Mouse (Mus musculus): Measurements from ENCODE around the gene Furin. TPM values are rescaled to one million over a fixed set of nuclear protein-coding genes. Genes with fewer than 3 reads are reported as not detected.

Gene Furin
- polyA plus RNA-seq, 1 experiment from 2014 or later: 3.9 TPM

- no peak overlapping the region for H3K4me2 ChIP-seq (ENCODE audit: low read length)
- H3K27ac ChIP-seq (ENCODE audit: low read length): no peak overlapping the region
- no peak overlapping the region for H3K4me3 ChIP-seq (ENCODE audit: low read depth, low read length)
- H3K36me3 ChIP-seq (ENCODE audit: control insufficient read depth, insufficient read depth, low read length): no peaks in the 10 kb centered on the region
- no peaks in the 10 kb centered on the region for H3K9me3 ChIP-seq (replicated peaks; ENCODE audit: control insufficient read depth, low read length, poor library complexity, severe bottlenecking)
- WGBS: 80% methylated on average over 9 of the region's 9 CpGs
- H3K27me3 ChIP-seq (ENCODE audit: control insufficient read depth, insufficient read depth, low read depth, low read length): peaks cover 3% of the 10 kb centered on the region; the same call in 1 of the 2 replicates
- ATAC-seq: no peak
- H3K4me1 ChIP-seq (ENCODE audit: control insufficient read depth, insufficient read depth, low read length): peaks cover 2% of the 10 kb centered on the region; the same call in 1 of the 2 replicates
- H3K9ac ChIP-seq (ENCODE audit: low read depth, low read length): no peak overlapping the region
Measured at GRCm38 (mm10) chr7:80407712-80408111, 2.5 kb upstream of the Furin start.

GRCm38 (mm10) chr7:80406186-80406585 lies 950 bp upstream of the Furin start:
- H3K4me3 ChIP-seq (ENCODE audit: low read depth, low read length): no peak overlapping the region
- peaks cover 3% of the 10 kb centered on the region; the same call in 1 of the 2 replicates for H3K27me3 ChIP-seq (ENCODE audit: control insufficient read depth, insufficient read depth, low read depth, low read length)
- no peak overlapping the region for H3K27ac ChIP-seq (ENCODE audit: low read length)
- H3K9me3 ChIP-seq (replicated peaks; ENCODE audit: control insufficient read depth, low read length, poor library complexity, severe bottlenecking): no peaks in the 10 kb centered on the region
- no peak overlapping the region for H3K9ac ChIP-seq (ENCODE audit: low read depth, low read length)
- H3K4me1 ChIP-seq (ENCODE audit: control insufficient read depth, insufficient read depth, low read length): peaks cover 7% of the 10 kb centered on the region
- H3K36me3 ChIP-seq (ENCODE audit: control insufficient read depth, insufficient read depth, low read length): no peaks in the 10 kb centered on the region
- no peak overlapping the region for H3K4me2 ChIP-seq (ENCODE audit: low read length)
- WGBS: 83% methylated on average over 3 of the region's 3 CpGs
- no peak for ATAC-seq

- WGBS: 66% methylated on average over 7 of the region's 7 CpGs
- Histone ChIP-seq H3K4me3 (ENCODE audit: low read depth, low read length) (no peak overlapping the region), H3K9me3 (replicated peaks; ENCODE audit: control insufficient read depth, low read length, poor library complexity, severe bottlenecking) (no peaks in the 10 kb centered on the region), H3K27ac (ENCODE audit: low read length) (no peak overlapping the region), H3K4me1 (ENCODE audit: control insufficient read depth, insufficient read depth, low read length) (peaks cover 25% of the 10 kb centered on the region), H3K4me2 (ENCODE audit: low read length) (no peak overlapping the region), H3K27me3 (ENCODE audit: control insufficient read depth, insufficient read depth, low read depth, low read length) (peaks cover 3% of the 10 kb centered on the region; the same call in 1 of the 2 replicates), H3K9ac (ENCODE audit: low read depth, low read length) (no peak overlapping the region), H3K36me3 (ENCODE audit: control insufficient read depth, insufficient read depth, low read length) (no peaks in the 10 kb centered on the region)
- ATAC-seq: no peak
Measured at GRCm38 (mm10) chr7:80404101-80404894, 938 bp downstream of the Furin start.

GRCm38 (mm10) chr7:80403551-80403950 lies 1.7 kb downstream of the Furin start:
- no peak for ATAC-seq
- H3K4me3 ChIP-seq (ENCODE audit: low read depth, low read length): no peak overlapping the region
- no peak overlapping the region for H3K27ac ChIP-seq (ENCODE audit: low read length)
- peaks cover 28% of the 10 kb centered on the region for H3K4me1 ChIP-seq (ENCODE audit: control insufficient read depth, insufficient read depth, low read length)
- no peaks in the 10 kb centered on the region for H3K36me3 ChIP-seq (ENCODE audit: control insufficient read depth, insufficient read depth, low read length)
- peaks cover 3% of the 10 kb centered on the region; the same call in 1 of the 2 replicates for H3K27me3 ChIP-seq (ENCODE audit: control insufficient read depth, insufficient read depth, low read depth, low read length)
- no peaks in the 10 kb centered on the region for H3K9me3 ChIP-seq (replicated peaks; ENCODE audit: control insufficient read depth, low read length, poor library complexity, severe bottlenecking)
- WGBS: 51% methylated on average over 9 of the region's 9 CpGs
- no peak overlapping the region for H3K9ac ChIP-seq (ENCODE audit: low read depth, low read length)
- H3K4me2 ChIP-seq (ENCODE audit: low read length): peak overlapping the region; percentile 65

GRCm38 (mm10) chr7:80402651-80403321 lies 2.5 kb downstream of the Furin start:
- peak overlapping the region; percentile 97 for H3K9ac ChIP-seq (ENCODE audit: low read depth, low read length)
- no peaks in the 10 kb centered on the region for H3K36me3 ChIP-seq (ENCODE audit: control insufficient read depth, insufficient read depth, low read length)
- H3K27me3 ChIP-seq (ENCODE audit: control insufficient read depth, insufficient read depth, low read depth, low read length): peaks cover 3% of the 10 kb centered on the region; the same call in 1 of the 2 replicates
- ATAC-seq: peak; percentile 72
- peak overlapping the region; percentile 79 for H3K27ac ChIP-seq (ENCODE audit: low read length)
- under 1% methylated on average over 42 of the region's 92 CpGs for WGBS
- peak overlapping the region; percentile 92 for H3K4me3 ChIP-seq (ENCODE audit: low read depth, low read length)
- no peaks in the 10 kb centered on the region for H3K9me3 ChIP-seq (replicated peaks; ENCODE audit: control insufficient read depth, low read length, poor library complexity, severe bottlenecking)
- H3K4me2 ChIP-seq (ENCODE audit: low read length): peak overlapping the region; percentile 65
- H3K4me1 ChIP-seq (ENCODE audit: control insufficient read depth, insufficient read depth, low read length): peaks cover 28% of the 10 kb centered on the region

GRCm38 (mm10) chr7:80401860-80402641 lies 3.2 kb downstream of the Furin start:
- WGBS: under 1% methylated on average over 78 of the region's 102 CpGs
- Histone ChIP-seq H3K4me1 (ENCODE audit: control insufficient read depth, insufficient read depth, low read length) (peaks cover 28% of the 10 kb centered on the region), H3K36me3 (ENCODE audit: control insufficient read depth, insufficient read depth, low read length) (peaks cover under 1% of the 10 kb centered on the region; the same call in 1 of the 2 replicates), H3K9ac (ENCODE audit: low read depth, low read length) (peak overlapping the region; percentile 97), H3K4me2 (ENCODE audit: low read length) (peak overlapping the region; percentile 65), H3K9me3 (replicated peaks; ENCODE audit: control insufficient read depth, low read length, poor library complexity, severe bottlenecking) (no peaks in the 10 kb centered on the region), H3K27ac (ENCODE audit: low read length) (peak overlapping the region; percentile 79), H3K4me3 (ENCODE audit: low read depth, low read length) (peak overlapping the region; percentile 92), H3K27me3 (ENCODE audit: control insufficient read depth, insufficient read depth, low read depth, low read length) (peaks cover 3% of the 10 kb centered on the region; the same call in 1 of the 2 replicates)
- ATAC-seq: peak; percentile 61

- Histone ChIP-seq H3K4me1 (ENCODE audit: control insufficient read depth, insufficient read depth, low read length) (peaks cover 28% of the 10 kb centered on the region), H3K9ac (ENCODE audit: low read depth, low read length) (peak overlapping the region; percentile 97), H3K4me3 (ENCODE audit: low read depth, low read length) (peak overlapping the region; percentile 92), H3K27me3 (ENCODE audit: control insufficient read depth, insufficient read depth, low read depth, low read length) (peaks cover 3% of the 10 kb centered on the region; the same call in 1 of the 2 replicates), H3K9me3 (replicated peaks; ENCODE audit: control insufficient read depth, low read length, poor library complexity, severe bottlenecking) (no peaks in the 10 kb centered on the region), H3K27ac (ENCODE audit: low read length) (peak overlapping the region; percentile 79), H3K4me2 (ENCODE audit: low read length) (peak overlapping the region; percentile 65), H3K36me3 (ENCODE audit: control insufficient read depth, insufficient read depth, low read length) (peaks cover 7% of the 10 kb centered on the region; the same call in 1 of the 2 replicates)
- no peak for ATAC-seq
- 25% methylated on average over 5 of the region's 5 CpGs for WGBS
Measured at GRCm38 (mm10) chr7:80401041-80401859, 4.0 kb downstream of the Furin start.

GRCm38 (mm10) chr7:80400571-80400970 lies 4.7 kb downstream of the Furin start:
- Histone ChIP-seq H3K27me3 (ENCODE audit: control insufficient read depth, insufficient read depth, low read depth, low read length) (0 out of 2 replicates have a peak, but pooled peaks cover 3% of the 10 kb centered on the region), H3K36me3 (ENCODE audit: control insufficient read depth, insufficient read depth, low read length) (peaks cover 12% of the 10 kb centered on the region; the same call in 1 of the 2 replicates), H3K4me2 (ENCODE audit: low read length) (no peak overlapping the region), H3K4me1 (ENCODE audit: control insufficient read depth, insufficient read depth, low read length) (peaks cover 28% of the 10 kb centered on the region), H3K27ac (ENCODE audit: low read length) (no peak overlapping the region), H3K9me3 (replicated peaks; ENCODE audit: control insufficient read depth, low read length, poor library complexity, severe bottlenecking) (no peaks in the 10 kb centered on the region), H3K9ac (ENCODE audit: low read depth, low read length) (peak overlapping the region; percentile 20; the same call in 1 of the 2 replicates), H3K4me3 (ENCODE audit: low read depth, low read length) (no peak overlapping the region)
- ATAC-seq: no peak
- 86% methylated on average over 6 of the region's 6 CpGs for WGBS
